Comparison of ENCODE assay signal across 25 mouse cellular contexts in genomic region chr2:79060320-79060719, GRCm38 (mm10).
DNase-seq lines count a peak whose midpoint lies in the region; TF ChIP-seq lines count a peak whose summit lies in the region.
"Had no signal": no experiment of that assay in that cellular context is flagged by ENCODE, and none has a peak within 500 bp of the region (broad histone marks: within the 10 kb centered on the region; RNA-seq: fewer than 3 reads in every experiment).

No protein-coding gene starts in this region.

- no peak for TF ChIP-seq CTCF in spleen, adult 2 months (IDR thresholded peaks at IDR 0.05; ENCODE audit: extremely low read depth, insufficient read depth, insufficient read length, insufficient replicate concordance)
- no peak for TF ChIP-seq CTCF in MEL (IDR thresholded peaks at IDR 0.05 in 2 of 3, conservative IDR thresholded peaks at IDR 0.05 in 1 of 3; ENCODE audit: control insufficient read depth in 1 of 3, insufficient read depth in 1 of 3, low read depth in 2 of 3, low read length in 3 of 3, poor library complexity in 1 of 3, severe bottlenecking in 1 of 3)

- no peak for TF ChIP-seq EP300 in MEL (IDR thresholded peaks at IDR 0.05; ENCODE audit: low read depth in 1 of 2, low read length in 2 of 2)

- no peaks in the 10 kb centered on the region for H3K27me3 ChIP-seq in spleen, adult 2 months (ENCODE audit: control insufficient read depth, insufficient read depth, low read length)
- H3K27me3 ChIP-seq in MEL (ENCODE audit: control insufficient read depth in 1 of 2, insufficient read depth in 2 of 2, low read length in 2 of 2), result no peaks in the 10 kb centered on the region
- H3K27me3 ChIP-seq: forebrain, embryonic 13.5 days; intestine, embryonic 15.5 days; limb, embryonic 12.5 days; midbrain, embryonic 12.5 days; neural tube, embryonic 12.5 days; Patski had no signal

- H3K4me3 ChIP-seq in spleen, adult 2 months (ENCODE audit: extremely low read depth, insufficient read depth, insufficient read length), result no peak overlapping the region
- H3K4me3 ChIP-seq in MEL (ENCODE audit: control insufficient read depth in 1 of 2, insufficient read depth in 1 of 2, low read depth in 2 of 2, low read length in 2 of 2) (no peak overlapping the region), macrophage (ENCODE audit: inconsistent target) (no peak overlapping the region)
- H3K4me3 ChIP-seq: forebrain, embryonic 13.5 days; gastrocnemius, adult 2 months; hindbrain, embryonic 10.5 days; intestine, embryonic 15.5 days; limb, embryonic 12.5 days; midbrain, embryonic 12.5 days; neural tube, embryonic 12.5 days had no signal

- no peaks in the 10 kb centered on the region for H3K9me3 ChIP-seq in MEL (replicated peaks; ENCODE audit: insufficient read depth, low read length)
- H3K9me3 ChIP-seq: forebrain, embryonic 13.5 days; hindbrain, embryonic 10.5 days; intestine, embryonic 15.5 days; limb, embryonic 12.5 days; midbrain, embryonic 12.5 days; neural tube, embryonic 12.5 days had no signal

- no peaks in the 10 kb centered on the region for H3K36me3 ChIP-seq in spleen, adult 2 months (ENCODE audit: control insufficient read depth, insufficient read depth, low read length)
- peaks cover 0 to 17% of the 10 kb centered on the region in 2 experiments; a peak in 2 of 4 replicates for H3K36me3 ChIP-seq in MEL (ENCODE audit: control insufficient read depth in 1 of 2, insufficient read depth in 2 of 2, low read length in 2 of 2)
- no peaks in the 10 kb centered on the region for H3K36me3 ChIP-seq in macrophage (ENCODE audit: inconsistent target)
- H3K36me3 ChIP-seq: hindbrain, embryonic 10.5 days; intestine, embryonic 15.5 days; limb, embryonic 12.5 days; midbrain, embryonic 12.5 days; neural tube, embryonic 12.5 days had no signal

- peak; percentile 27 to 75 for DNase-seq in spleen, adult 2 months (ENCODE audit: low read depth in 1 of 2, low spot score in 2 of 2)
- no peak for DNase-seq in spleen, postnatal 14 days (ENCODE audit: low spot score in 2 of 2)
- peak; percentile 59 for DNase-seq in MEL (ENCODE audit: low read depth, low spot score)
- DNase-seq in skeletal muscle tissue, adult 2 months (ENCODE audit: low read depth, low spot score), result peak; percentile 13
- no peak for DNase-seq in gastrocnemius, postnatal 36 days
- no peak for DNase-seq in urinary bladder, postnatal 25 days (ENCODE audit: low spot score)
- no peak for DNase-seq in adrenal gland, adult 18-20 months (ENCODE audit: low spot score in 2 of 2)
- DNase-seq: adrenal gland, adult 2 months; cerebellum, adult 11-12 months; cerebellum, postnatal 25 days; gastrocnemius, adult 2 months; heart, adult 11 months; kidney, adult 8-10 months; kidney, postnatal 10 days; lung, embryonic 14.5 days; right cerebral cortex, postnatal 4 days; thymus, postnatal 36 days had no signal

- intact Hi-C loops in gastrocnemius, postnatal 36 days (cut with DNase I), result no loop called here

- WGBS in spleen, adult 2 months, result 33% methylated on average over 7 of the region's 7 CpGs
- 24% methylated on average over 7 of the region's 7 CpGs for WGBS in macrophage (ENCODE audit: missing documents)

- no peak for TF ChIP-seq RAD21 in MEL (IDR thresholded peaks at IDR 0.05; ENCODE audit: low read depth, low read length)

- H3K27ac ChIP-seq in spleen, adult 2 months (ENCODE audit: insufficient read depth, low read length), result peak overlapping the region; percentile 60
- H3K27ac ChIP-seq in MEL (ENCODE audit: control insufficient read depth, low read depth, low read length) (no peak overlapping the region), macrophage (peak overlapping the region; percentile 63)
- H3K27ac ChIP-seq: forebrain, embryonic 13.5 days; gastrocnemius, adult 2 months; intestine, embryonic 15.5 days; limb, embryonic 12.5 days; neural tube, embryonic 12.5 days had no signal

- H3K79me2 ChIP-seq in MEL (ENCODE audit: control insufficient read depth, insufficient read depth, low read length, poor library complexity) (no peaks in the 10 kb centered on the region), macrophage (ENCODE audit: inconsistent target) (no peaks in the 10 kb centered on the region)

- H3K4me1 ChIP-seq in spleen, adult 2 months (ENCODE audit: control insufficient read depth, insufficient read depth, insufficient read length), result peaks cover 30% of the 10 kb centered on the region
- H3K4me1 ChIP-seq in MEL (ENCODE audit: control insufficient read depth in 1 of 2, insufficient read depth in 2 of 2, low read length in 2 of 2), result peaks cover 3 to 14% of the 10 kb centered on the region in 2 experiments; a peak in 3 of 4 replicates
- H3K4me1 ChIP-seq: intestine, embryonic 15.5 days had no signal

- H3K9ac ChIP-seq in MEL (ENCODE audit: control insufficient read depth, low read depth, low read length, poor library complexity, severe bottlenecking), result no peak overlapping the region
- H3K9ac ChIP-seq: forebrain, embryonic 13.5 days; intestine, embryonic 15.5 days; limb, embryonic 12.5 days; lung, embryonic 14.5 days; midbrain, embryonic 12.5 days; neural tube, embryonic 12.5 days had no signal

- no peak for TF ChIP-seq POLR2A in spleen, adult 2 months (IDR thresholded peaks at IDR 0.05; ENCODE audit: low read depth, low read length)
- no peak for TF ChIP-seq POLR2A in MEL (IDR thresholded peaks at IDR 0.05; ENCODE audit: control insufficient read depth in 1 of 2, insufficient read depth in 1 of 2, low read depth in 1 of 2, low read length in 2 of 2, poor library complexity in 1 of 2)

TF ChIP-seq in MEL, 35 proteins besides CTCF, POLR2A, EP300 and RAD21:
- TF ChIP-seq SIN3A (IDR thresholded peaks at IDR 0.05; ENCODE audit: low read length) (no peak), POLR2AphosphoS5 (IDR thresholded peaks at IDR 0.05; ENCODE audit: borderline replicate concordance, low read depth, low read length) (no peak), ETS1 (IDR thresholded peaks at IDR 0.05; ENCODE audit: low read depth, low read length) (no peak), SMC3 (IDR thresholded peaks at IDR 0.05; ENCODE audit: low read depth, low read length) (no peak), CHD2 (IDR thresholded peaks at IDR 0.05; ENCODE audit: low read length) (no peak), POLR2AphosphoS2 (IDR thresholded peaks at IDR 0.05; ENCODE audit: low read length) (no peak)

Comparison
In these comparisons a context has a peak if more than half of its experiments do, and no peak if none do; other contexts are left out.
1. DNase-seq: peak in spleen, adult 2 months (2 of 2), MEL (single experiment) and skeletal muscle tissue, adult 2 months (single experiment); none in spleen, postnatal 14 days (0 of 2), gastrocnemius, postnatal 36 days (0 of 2), urinary bladder, postnatal 25 days (single experiment) and adrenal gland, adult 18-20 months (0 of 2).